Mouse (Mus musculus): ENCODE results near the gene 1700067K01Rik. TPM values are rescaled to one million over a fixed set of nuclear protein-coding genes. Genes with fewer than 3 reads are reported as not detected.
"Not testable (repeated sequence)": the region's sequence is repeated elsewhere in the genome, so short reads cannot be mapped to it uniquely, and the experiment has no call there.

Gene 1700067K01Rik
- total RNA-seq, 2 experiments from 2014 or later: 0.43 to 0.50 TPM

DNA sequence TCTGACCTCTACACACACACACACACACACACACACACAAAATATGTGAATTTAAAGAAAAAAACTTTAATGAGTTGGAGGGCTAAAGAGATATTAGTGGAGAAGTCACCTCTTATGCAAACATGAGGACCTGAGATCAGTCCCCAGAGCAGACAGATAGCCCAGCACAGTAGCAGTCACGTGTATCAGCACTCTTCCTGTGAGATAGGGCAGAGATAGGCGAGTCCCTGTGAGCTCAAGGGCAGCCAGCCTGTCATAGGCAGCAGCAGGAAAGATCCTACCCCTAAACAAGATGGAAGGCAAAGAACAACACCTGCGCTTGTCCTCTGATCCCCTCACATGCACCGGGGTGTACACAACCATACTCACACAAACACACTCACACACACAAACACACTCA, 18.9 kb upstream of the 1700067K01Rik start:
- no peak for DNase-seq

DNA sequence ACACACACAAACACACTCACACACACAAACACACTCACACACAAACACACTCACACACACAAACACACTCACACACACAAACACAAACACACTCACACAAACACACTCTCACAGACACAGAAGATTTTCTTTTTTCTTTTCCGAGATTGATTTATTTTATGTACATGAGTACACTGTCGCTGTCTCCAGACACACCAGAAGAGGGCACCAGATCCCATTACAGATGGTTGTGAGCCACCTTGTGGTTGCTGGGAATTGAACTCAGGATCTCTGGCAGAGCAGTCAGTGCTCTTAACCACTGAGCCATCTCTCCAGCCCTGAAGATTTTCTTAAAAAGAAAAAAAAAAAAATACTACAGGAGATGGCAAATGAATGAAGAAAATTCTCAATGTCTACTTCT, 18.1 kb upstream of the 1700067K01Rik start:
- DNase-seq: not testable (repeated sequence)

DNA sequence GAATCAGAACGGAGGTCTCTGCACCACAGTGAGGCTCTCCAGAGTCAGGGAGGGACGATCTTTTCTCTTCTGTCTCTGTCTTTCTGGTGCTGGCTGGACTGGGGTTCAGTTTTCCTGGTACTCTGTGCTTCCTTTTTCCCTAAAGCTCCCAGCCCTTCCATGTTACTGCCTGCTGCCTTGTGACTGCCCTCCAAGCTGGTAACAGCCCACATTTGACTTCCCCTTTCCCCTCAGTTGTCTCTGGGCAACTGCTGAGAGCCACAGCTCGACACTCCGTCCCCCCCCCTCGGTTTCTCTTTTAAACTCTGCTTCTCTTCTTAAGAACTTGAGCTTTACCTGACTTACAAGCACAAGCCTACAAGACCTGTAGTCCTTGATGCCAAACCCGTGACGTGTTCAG, 12.1 kb upstream of the 1700067K01Rik start:
- no peak for DNase-seq

DNA sequence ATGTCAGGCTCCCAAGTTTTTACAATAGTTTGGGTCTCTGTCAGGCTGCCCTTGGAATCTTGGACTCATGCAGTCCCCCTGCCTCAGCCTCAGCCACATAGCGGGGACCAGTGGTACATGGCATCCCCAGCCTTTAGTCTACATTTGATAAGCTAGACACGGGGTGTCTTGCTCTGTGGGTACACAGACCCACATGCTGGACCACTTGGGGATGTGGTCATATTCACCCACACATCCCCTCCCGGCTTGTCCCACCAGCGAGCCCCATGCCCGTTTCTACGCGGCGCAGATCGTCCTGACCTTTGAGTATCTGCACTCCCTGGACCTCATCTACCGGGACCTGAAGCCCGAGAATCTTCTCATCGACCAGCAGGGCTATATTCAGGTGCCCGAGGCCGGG, 11.1 kb upstream of the 1700067K01Rik start:
- no peak for DNase-seq

DNA sequence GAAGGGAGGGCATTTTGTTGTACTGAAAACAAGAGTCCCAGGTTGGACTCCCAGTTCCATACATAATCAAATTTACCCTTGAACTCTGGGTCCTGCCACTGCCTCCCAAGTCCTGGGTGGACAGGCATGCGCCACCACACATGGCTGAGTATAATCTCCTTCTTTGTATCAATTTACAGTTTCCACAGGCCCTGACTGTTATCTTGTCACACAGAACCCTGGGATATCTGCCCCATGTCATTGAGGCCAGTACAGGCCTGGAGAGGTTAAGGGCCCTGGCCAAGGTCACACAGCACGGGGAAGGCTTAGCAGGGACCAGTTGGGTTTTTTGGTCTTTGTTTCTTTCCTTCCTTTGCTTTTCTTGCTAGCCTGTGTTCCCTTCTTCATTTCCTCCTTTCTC, 8.8 kb upstream of the 1700067K01Rik start:
- DNase-seq: no peak

DNA sequence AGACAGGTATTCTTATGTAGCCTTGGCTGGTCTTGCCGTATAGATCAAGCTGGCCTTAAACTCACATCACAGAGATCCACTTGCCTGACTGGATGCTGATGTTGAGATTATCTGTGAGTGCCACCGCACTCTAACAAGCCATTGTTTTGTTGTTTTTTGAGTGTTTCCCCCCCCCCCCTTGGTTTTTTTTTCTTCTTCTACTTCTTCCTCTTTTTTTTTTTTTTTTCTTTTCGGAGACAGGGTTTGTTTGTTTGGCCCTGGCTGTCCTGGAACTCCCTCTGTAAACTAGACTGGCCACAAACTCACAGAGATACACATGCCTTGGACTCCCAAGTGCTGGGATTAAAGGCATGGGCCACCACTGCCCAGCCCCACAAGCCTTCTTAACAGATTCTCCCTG, 7.3 kb upstream of the 1700067K01Rik start:
- no peak for DNase-seq

DNA sequence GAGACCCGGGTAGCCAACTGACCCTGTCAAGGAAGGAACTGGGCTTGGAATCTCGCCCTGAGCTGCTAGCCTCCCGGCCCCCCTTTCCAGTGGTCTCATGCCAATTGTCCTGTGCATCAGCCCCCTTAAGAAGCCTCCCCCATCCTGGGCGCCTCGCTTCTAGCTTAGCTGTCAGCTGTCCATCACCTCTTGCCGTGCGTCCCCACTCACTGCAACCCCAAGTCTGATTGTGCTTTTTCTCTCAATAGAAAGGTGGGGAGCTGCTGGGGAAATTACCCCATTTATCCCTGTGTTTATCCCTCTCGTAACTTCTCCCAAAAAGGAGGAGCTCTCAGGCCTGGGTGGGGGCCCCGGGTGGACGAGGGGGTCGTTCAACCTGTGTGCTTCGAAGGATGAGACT, 5.3 kb upstream of the 1700067K01Rik start:
- no peak for DNase-seq

DNA sequence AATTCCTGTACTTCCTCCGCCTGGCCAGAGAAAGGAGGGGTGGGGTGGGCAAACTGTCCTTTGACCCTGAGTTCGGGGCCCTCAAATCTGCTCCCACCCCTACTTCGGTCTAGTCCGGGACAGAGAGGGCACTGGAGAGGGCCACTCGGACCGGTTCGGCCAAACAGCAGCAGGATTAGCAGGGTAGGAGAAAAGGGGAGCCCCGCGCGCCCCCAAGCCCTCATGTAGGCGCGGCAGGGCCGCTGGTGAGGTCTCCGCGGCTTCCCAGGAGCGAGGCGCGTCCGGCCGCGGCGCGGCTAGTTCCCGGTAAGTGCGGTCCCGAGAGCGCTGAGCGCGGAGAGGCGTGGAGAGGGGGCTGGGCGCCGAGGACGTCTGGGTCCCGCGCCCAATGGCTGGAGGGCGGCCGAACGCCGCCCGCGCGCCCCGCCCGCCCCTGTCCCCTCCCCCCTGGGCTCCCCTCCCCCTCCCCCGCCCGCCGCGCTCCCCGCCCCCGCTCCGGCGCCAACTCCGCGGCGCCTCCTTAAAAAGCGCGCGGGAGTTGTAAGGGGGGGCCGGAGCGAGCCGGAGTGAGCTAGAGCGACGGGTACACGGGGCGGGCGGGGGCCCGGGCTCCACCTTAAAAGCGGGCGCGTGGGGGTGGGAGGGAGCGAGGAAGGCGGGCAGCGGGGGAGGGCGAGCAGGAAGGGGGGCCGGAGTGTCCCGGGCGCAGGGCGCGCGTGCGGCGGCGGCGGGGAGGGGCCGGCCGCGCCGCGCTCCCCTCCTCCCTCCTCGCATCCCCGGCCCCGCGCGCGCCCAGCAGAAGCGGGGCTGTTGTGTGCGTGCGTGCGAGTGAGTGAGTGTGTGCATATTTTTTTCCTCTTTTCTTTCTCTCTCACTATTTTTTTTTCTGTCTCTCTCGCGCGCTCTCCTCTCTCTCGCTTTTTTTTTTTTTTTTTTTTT, 4.5 kb upstream of the 1700067K01Rik start:
- DNase-seq: peak; percentile 93 to 97

DNA sequence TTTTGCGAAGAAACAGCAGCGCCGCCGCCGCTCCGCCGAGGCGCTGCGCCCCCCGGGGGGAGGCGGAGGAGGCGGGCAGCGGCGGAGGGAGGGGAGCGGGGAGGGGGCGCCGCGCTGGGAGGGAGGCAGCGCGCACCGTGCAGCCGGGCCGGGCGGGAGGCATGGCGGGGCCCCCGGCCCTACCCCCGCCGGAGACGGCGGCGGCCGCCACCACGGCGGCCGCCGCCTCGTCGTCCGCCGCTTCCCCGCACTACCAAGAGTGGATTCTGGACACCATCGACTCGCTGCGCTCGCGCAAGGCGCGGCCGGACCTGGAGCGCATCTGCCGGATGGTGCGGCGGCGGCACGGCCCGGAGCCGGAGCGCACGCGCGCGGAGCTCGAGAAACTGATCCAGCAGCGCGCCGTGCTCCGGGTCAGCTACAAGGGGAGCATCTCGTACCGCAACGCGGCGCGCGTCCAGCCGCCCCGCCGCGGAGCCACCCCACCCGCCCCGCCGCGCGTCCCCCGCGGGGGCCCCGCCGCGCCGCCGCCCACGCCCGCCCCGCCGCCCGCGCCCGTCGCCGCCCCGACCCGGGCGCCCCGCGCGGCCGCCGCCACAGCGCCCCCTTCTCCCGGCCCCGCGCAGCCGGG, 3.7 kb upstream of the 1700067K01Rik start, which contains the start of gene Samd1:
Gene Samd1, plus strand, starts transcription at position 162 of the 631 bp plus-strand sequence.
- DNase-seq: peak; percentile 61 to 74

DNA sequence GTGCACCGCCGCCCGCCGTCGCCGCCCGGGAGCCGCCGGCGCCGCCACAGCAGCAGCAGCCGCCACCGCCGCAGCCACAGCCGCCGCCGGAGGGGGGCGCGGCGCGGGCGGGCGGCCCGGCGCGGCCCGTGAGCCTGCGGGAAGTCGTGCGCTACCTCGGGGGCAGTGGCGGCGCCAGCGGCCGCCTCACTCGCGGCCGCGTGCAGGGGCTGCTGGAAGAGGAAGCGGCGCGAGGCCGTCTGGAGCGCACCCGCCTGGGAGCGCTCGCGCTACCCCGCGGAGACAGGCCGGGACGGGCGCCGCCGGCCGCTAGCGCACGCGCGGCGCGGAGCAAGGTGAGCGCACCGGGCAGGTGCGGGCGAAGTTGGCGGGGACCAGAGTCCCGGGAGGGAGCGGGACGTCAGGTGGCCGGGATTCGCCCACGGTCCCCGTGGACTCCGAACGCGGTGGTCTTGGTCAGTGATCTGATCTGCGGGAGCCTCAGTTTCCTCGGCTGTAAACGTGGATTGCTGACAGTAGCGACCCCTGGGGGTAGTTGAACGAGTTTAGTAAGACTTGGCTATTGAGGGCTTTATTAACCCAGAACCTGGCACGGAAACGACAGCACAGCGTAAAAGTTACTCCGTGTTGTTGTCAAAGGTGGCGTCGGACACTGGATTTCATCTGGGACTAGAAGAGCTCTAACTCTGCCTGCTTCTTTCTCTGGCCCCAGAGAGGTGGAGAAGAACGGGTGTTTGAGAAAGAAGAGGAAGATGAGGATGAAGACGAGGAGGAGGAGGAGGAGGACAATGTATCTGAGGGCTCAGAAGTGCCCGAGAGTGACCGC, 2.9 kb upstream of the 1700067K01Rik start:
- DNase-seq: peak; percentile 55 to 73

DNA sequence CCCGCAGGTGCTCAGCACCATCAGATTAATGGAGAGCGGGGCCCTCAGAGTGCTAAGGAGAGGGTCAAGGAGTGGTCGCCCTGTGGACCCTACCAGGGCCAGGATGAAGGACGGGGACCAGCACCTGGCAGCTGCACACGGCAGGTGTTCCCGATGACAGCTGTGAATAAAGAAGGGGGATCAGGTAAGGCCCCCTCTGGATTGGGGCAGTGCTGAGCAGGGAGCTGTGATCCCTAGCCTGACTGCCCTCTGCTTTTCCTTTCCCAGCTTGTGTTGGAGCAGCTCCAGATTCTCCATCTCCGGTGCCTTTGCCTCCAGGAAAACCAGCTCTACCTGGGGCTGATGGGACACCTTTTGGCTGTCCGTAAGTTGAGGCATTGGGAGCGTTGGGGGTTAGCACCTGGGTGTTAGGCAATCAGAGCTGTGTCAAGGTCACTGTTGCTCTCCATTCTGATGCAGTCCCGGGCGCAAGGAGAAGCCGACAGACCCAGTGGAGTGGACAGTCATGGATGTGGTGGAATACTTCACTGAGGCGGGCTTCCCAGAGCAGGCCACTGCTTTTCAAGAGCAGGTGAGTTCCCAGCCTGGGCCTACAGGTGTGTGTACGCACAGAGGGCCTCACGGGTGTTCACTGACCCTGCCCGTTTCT, 2.1 kb upstream of the 1700067K01Rik start:
- no peak for DNase-seq

DNA sequence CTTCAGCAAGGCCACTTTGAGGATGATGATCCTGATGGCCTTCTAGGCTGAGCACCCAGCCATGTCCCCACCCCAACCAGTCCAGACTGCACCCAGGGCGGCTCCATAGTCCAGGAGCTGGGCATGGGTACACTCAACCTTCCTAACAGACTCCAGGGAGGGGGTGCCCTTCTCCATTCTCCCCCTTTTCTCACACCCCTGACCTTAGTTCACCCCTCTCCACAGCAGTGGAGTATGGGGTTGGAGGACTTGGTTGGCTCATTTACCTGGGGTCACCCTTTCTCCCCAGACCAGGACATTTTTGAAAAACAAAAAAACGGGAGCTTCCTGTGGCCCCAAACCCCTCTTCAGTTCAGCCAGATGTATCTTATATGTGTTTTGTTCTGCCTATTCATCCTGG, 1.5 kb upstream of the 1700067K01Rik start:
- no peak for DNase-seq

DNA sequence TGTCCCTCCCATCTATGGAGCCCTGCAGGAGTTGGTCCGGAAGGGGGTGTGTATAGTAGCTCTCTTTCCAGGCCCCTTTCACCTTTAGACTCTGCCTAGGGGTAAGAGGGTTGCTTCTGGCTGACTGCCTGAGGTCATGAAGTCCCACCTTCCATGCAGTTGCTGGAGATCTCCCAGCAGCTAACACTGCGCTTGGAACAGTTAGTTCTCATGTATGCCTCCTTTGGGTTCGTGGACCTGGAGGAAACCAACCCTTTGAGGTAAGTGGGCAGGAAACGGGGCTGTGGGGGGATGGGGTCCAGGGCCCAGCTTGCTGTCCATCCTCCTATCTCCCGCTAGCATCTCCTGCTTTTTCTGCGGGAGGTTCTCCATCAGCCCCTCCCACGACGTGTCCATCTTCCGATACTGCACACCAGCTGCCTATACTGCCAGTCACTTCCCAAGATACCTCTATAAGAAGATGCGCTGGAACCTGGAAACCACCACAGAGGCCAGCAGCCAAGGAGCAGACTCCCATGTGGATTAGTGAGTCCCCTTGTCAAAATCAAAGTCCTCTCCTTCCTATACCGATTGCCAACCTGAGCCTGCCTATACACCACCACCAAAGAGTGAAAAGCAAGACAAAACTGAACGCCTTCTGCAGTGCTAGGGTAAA, 1.8 kb downstream of the 1700067K01Rik start:
- no peak for DNase-seq

DNA sequence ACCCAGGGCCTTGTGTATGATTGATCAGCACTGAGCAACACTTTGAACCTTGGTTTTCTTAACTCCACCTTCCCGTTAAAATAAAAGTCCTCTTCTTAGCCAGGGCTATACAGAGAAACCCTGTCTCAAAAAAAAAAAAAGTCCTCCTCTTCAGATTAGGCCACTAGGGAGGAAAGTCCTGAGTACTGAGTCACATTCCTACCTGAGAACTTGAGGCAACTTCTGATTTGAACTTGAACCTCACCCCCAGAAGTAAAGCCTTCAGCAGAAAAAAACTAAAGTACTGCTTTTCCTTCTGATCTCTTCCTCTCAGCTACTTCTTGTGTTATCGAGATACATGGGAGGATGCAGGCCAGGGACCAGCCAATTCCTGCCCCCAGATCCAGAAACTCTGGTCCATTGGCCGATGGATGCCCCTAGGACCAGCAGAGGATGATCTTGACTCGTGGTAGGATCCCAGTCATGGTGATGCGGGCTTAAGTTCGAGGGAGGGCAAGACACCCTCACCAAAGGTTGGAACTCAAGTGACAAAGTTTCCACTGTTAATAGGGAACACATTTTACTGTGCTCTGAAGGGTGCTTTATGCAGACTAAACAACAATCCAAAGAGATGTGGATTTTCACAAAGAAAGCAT, 2.4 kb downstream of the 1700067K01Rik start:
- no peak for DNase-seq

DNA sequence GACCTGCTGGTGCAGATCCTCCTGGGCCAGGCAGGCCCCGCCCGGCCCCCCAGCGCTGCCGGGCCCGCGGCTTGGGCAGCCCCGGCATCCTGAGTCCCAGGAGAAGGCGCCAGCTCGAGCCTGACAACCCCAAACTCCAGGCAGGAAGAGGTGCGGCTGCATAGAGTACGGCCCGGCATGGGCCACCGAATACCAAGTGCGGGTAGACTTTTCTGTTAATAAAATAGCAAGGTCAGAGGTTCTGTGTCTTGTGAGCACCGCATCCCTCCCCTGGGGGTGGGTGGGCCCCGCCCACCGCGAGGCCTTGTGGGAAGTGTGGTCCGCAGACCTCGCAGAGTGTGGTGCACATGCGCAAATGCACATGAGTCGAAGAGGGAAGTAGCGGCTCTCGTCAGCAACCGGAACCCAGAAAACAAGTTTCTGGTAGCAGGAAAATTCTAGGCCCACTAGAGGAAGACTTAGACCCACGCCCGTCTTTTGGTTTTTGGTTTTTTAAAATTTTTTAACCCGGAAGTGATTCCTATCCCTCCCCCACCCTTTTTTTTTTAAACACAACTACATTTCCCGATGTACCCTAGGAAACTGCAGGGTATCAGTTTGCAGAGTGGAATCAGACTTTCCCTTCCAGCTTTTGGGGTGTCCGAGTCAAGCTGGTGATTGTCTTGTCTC, 3.4 kb downstream of the 1700067K01Rik start:
- peak; percentile 97 to 98 for DNase-seq

DNA sequence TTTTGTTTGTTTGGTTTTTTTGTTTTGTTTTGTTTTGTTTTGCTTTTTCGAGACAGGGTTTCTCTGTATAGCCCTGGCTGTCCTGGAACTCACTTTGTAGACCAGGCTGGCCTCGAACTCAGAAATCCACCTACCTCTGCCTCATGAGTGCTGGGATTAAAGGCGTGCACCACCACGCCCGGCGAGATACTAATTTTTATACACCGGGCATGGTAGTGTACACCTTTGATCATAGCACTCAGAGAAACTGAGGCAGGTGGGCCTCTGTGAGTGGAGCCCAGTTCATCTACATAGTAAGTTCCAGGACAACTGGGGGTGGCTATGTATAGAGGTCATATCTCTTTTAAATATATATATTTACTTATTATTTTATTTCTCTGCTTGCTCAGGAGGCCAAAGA, 4.2 kb downstream of the 1700067K01Rik start:
- DNase-seq: not testable (repeated sequence)

DNA sequence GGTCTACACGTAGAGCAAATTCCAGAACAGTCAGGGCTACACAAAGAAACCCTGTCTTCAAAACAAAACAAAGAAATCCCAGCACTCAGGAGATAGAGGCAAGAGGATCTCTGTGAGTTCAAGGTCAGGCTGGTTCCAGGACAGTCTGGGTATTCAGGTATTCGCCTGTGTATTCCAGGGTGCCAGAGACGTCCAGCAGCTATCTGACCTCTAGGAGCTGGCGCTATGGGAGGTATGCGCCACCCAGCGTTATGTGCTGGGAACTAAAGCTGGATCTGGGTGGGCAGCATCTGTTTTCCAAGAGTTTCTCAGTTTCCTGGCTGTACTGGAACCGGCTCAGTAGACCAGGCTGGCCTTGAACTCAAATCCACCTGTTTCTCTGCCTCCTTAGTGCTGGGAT, 7.1 kb downstream of the 1700067K01Rik start:
- peak in 1 of 2 experiments; percentile 21 for DNase-seq

DNA sequence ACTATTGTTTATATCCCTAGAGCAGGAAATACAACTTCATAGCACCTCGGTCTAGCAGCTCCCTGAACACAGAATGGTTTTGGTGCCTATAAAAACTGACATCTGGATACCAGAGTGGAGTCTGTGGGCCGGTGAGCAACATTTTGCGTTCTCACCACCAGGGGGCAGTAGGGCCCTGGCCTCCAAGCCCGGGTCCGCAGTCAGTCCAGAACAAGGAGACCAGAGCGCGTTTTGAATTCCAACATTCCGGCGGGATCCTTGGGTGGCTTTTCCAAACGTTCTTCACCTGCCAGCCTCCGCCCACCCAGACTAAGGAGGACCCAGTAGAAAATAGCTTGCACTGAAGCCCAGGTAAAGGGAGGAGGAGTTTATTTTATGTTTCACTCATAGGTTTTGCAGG, 8.6 kb downstream of the 1700067K01Rik start:
- peak; percentile 91 to 93 for DNase-seq

DNA sequence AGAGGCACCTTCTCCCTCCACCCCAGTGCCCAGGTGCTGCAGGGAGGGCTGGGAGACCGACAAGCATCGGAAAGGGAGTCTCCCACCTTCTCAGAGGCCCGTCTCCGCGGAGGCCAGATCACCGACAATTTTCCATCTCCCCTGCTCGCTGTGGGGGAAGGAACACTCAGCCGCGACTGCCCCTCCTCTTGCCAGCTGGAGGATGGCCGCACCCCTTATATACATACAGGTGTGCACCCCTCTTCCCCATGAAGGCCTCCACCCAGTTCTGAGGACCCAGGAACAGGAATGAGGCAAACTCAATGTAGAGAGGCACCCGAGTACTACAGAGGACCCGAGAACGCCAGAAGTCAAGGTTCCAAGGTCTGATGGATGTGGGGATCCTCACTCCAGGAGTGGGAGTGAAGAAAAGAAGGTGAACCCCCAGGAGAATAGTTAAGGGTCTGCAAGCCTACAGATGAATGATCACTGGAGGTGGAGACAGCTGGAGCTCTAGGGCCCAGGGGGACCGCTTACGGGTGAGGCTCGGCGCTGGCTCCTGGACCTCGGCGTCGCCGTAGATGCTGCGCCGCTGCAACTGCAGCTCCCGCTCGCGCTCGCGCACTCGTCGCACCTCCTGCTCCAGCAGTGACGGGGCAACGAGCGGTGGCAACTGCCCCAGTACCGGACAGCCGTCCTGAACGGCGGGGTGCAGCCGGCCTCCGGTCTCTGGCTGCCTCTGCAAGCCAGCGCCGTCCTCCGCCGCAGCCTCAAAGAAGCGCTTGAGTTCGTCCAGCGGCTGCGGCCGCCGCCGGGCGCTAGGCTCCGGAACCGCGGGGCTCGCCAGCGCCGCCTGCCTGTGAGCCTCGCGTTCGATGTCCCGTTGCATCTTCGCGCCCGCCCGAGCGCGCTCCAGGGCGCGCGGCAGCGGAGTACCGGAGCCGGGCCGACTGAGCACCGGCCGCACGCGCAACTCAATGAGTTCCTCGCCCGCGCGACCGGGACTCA, 9.6 kb downstream of the 1700067K01Rik start:
- peak; percentile 85 to 92 for DNase-seq
